Mouse (Mus musculus): ENCODE results near the gene Imp4.
"Not testable (repeated sequence)": the region's sequence is repeated elsewhere in the genome, so short reads cannot be mapped to it uniquely, and the experiment has no call there.

Imp4 gene

GRCm38 (mm10) chr1:34439215-34439960 lies at the start of gene Imp4, which contains the start of gene Ccdc115:
Gene Imp4, plus strand, starts transcription at chr1:34439851.
Gene Ccdc115, minus strand, starts transcription at chr1:34439672.
- DNase-seq: peak; percentile 90 to 94

GRCm38 (mm10) chr1:34396321-34396720 lies 43.3 kb upstream of the Imp4 start:
- no peak for DNase-seq

- DNase-seq: no peak
Observed at GRCm38 (mm10) chr1:34399182-34399953, 40.3 kb upstream of the Imp4 start.

- DNase-seq: no peak
Observed at GRCm38 (mm10) chr1:34428466-34428865, 11.2 kb upstream of the Imp4 start.

GRCm38 (mm10) chr1:34429281-34429680 lies 10.4 kb upstream of the Imp4 start:
- no peak for DNase-seq

GRCm38 (mm10) chr1:34430981-34431380 lies 8.7 kb upstream of the Imp4 start:
- no peak for DNase-seq

- no peak for DNase-seq
Observed at GRCm38 (mm10) chr1:34431431-34431830, 8.2 kb upstream of the Imp4 start.

GRCm38 (mm10) chr1:34432411-34432775 lies 7.3 kb upstream of the Imp4 start:
- DNase-seq: no peak

- peak; percentile 37 to 41 for DNase-seq
Observed at GRCm38 (mm10) chr1:34432776-34433481, 6.7 kb upstream of the Imp4 start.

- peak; percentile 42 to 48 for DNase-seq
Observed at GRCm38 (mm10) chr1:34433891-34434521, 5.6 kb upstream of the Imp4 start.

GRCm38 (mm10) chr1:34434660-34435160 lies 4.9 kb upstream of the Imp4 start:
- peak; percentile 85 to 86 for DNase-seq

GRCm38 (mm10) chr1:34435371-34436120 lies 4.1 kb upstream of the Imp4 start:
- no peak for DNase-seq

GRCm38 (mm10) chr1:34436374-34436773 lies 3.3 kb upstream of the Imp4 start:
- DNase-seq: no peak

GRCm38 (mm10) chr1:34437366-34437765 lies 2.3 kb upstream of the Imp4 start:
- DNase-seq: not testable (repeated sequence)

GRCm38 (mm10) chr1:34438381-34439051 lies 1.1 kb upstream of the Imp4 start:
- DNase-seq: peak in 1 of 2 experiments; percentile 20

GRCm38 (mm10) chr1:34439961-34440630 lies 445 bp downstream of the Imp4 start:
- DNase-seq: peak in 1 of 2 experiments; percentile 25

- no peak for DNase-seq
Observed at GRCm38 (mm10) chr1:34443124-34443523, 3.5 kb downstream of the Imp4 start.

- DNase-seq: no peak
Observed at GRCm38 (mm10) chr1:34458431-34458830, 18.8 kb downstream of the Imp4 start.

GRCm38 (mm10) chr1:34459284-34460060 lies 19.8 kb downstream of the Imp4 start, which contains the start of gene Ptpn18:
Gene Ptpn18, plus strand, starts transcription at chr1:34459762.
- peak; percentile 88 to 93 for DNase-seq

GRCm38 (mm10) chr1:34460061-34460441 lies 20.4 kb downstream of the Imp4 start:
- DNase-seq: no peak
